Mouse (Mus musculus) forebrain, embryonic 14.5 days (tissue): Measurements from ENCODE around the gene Fam234a. TPM values are rescaled to one million over a fixed set of nuclear protein-coding genes. Genes with fewer than 3 reads are reported as not detected.

ENCODE experiments used
- ATAC-seq: fragments of 200-750 bp; cut with Nextera tagmentation; 2 replicates; pipeline ENCODE4 v1.8.0; 2017; ENCODE audit warnings: mild to moderate bottlenecking, moderate library complexity
- DNase-seq: peaks from one replicate; pipeline ENCODE4 v3.0.0-alpha.2; 2015; ENCODE audit warnings: low spot score
- H3K27ac ChIP-seq: fragments of 300-500 bp; sonication (generic); 2 replicates; pipeline ENCODE4 v1.5.1; 2014; ENCODE audit warnings: low read depth, mild to moderate bottlenecking, control low read depth, low read length, moderate library complexity
- H3K27me3 ChIP-seq: fragments of 300-500 bp; sonication (generic); replicated peaks from 2 replicates; pipeline ENCODE4 v1.6.1; 2014; ENCODE audit warnings: low read length, control low read depth, mixed read lengths; ENCODE audit not compliant: control insufficient read depth, insufficient read depth
- H3K36me3 ChIP-seq: fragments of 300-500 bp; sonication (generic); 2 replicates; pipeline ENCODE4 v1.6.1; 2014; ENCODE audit warnings: low read length, control low read depth; ENCODE audit not compliant: control insufficient read depth, insufficient read depth
- H3K4me1 ChIP-seq: fragments of 300-500 bp; sonication (generic); 2 replicates; pipeline ENCODE4 v1.6.1; 2014; ENCODE audit warnings: antibody characterized with exemption, low read length, control low read depth; ENCODE audit not compliant: control insufficient read depth, insufficient read depth
- H3K4me2 ChIP-seq: fragments of 300-500 bp; sonication (generic); 2 replicates; pipeline ENCODE4 v1.6.1; 2014; ENCODE audit warnings: mild to moderate bottlenecking, control low read depth, low read length
- H3K4me3 ChIP-seq: fragments of 300-500 bp; sonication (generic); 2 replicates; pipeline ENCODE4 v1.5.1; 2014; ENCODE audit warnings: low read depth, low read length, control low read depth
- H3K9ac ChIP-seq: fragments of 300-500 bp; sonication (generic); 2 replicates; pipeline ENCODE4 v1.6.1; 2014; ENCODE audit warnings: mild to moderate bottlenecking, low read length, control low read depth, moderate library complexity
- H3K9me3 ChIP-seq: fragments of 300-500 bp; sonication (generic); replicated peaks from 2 replicates; pipeline ENCODE4 v1.6.1; 2016; ENCODE audit warnings: low read length, control low read depth, mixed read lengths; ENCODE audit not compliant: control insufficient read depth
- WGBS: fragments of 180-500 bp; shearing (Covaris S2); extraction: QIAGEN DNeasy Blood & Tissue Kit; methylation state at CpG from one replicate; pipeline ENCODE4 v1.1.7; 2014; 5-methylcytosine and 5-hydroxymethylcytosine counted together
- polyA plus RNA-seq: library from polyadenylated mRNA; unstranded; fragments of >200 nt; fragmentation: Nextera tagmentation; extraction: Ambion mirVana; gene quantifications from 2 replicates; pipeline ENCODE4 v1.2.1, GENCODE M21; 2014

Gene Fam234a
- polyA plus RNA-seq, 1 experiment from 2014 or later = 15.8 TPM

DNA sequence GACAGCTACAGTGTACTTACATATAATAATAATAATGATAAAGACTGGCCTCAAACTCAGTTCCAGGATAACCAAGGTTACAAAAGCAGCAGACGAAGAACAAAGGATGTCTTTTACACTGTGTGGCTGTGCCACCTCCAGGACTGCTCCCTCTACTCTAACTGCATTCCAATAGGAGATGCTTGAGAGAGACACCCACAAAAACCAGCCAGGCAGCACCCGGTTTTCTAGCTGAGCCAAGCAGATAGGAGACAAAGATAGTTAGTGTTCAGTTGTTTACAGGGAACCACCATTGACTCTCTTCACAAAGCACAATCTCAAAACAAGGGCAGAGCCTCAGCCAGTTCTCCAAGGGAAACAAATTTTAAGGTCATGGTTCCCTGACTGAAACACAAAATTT is 4.5 kb downstream of the Fam234a start:
- 85% methylated on average over 2 of the region's 2 CpGs for WGBS
- Histone ChIP-seq H3K4me1 (peaks cover 6% of the 10 kb centered on the region), H3K9me3 (no peaks in the 10 kb centered on the region), H3K27ac (no peak overlapping the region), H3K36me3 (no peaks in the 10 kb centered on the region), H3K27me3 (no peaks in the 10 kb centered on the region), H3K9ac (no peak overlapping the region), H3K4me2 (no peak overlapping the region), H3K4me3 (no peak overlapping the region)
- DNase-seq (no peak), ATAC-seq (no peak)

DNA sequence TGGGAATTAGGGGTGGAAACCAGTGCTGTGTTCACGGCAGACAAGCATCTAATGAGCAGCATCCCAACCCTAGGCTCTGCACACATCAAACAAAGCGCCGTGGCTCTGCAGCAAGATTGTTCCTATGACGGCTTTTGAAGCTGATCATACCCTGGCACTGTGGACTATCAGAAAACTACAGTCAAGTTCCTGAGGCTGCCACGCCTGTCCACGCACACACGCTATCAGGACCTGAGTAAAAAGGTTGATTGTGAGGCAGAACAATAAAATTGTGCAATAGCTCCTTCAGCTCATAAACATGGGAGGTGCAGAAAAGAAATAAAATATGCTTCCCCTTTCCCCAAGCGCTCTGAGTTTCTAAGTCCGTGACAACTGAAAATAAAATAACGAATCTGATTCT is 6.4 kb downstream of the Fam234a start:
- 86% methylated on average over 10 of the region's 10 CpGs for WGBS
- ATAC-seq = no peak
- no peak for DNase-seq

DNA sequence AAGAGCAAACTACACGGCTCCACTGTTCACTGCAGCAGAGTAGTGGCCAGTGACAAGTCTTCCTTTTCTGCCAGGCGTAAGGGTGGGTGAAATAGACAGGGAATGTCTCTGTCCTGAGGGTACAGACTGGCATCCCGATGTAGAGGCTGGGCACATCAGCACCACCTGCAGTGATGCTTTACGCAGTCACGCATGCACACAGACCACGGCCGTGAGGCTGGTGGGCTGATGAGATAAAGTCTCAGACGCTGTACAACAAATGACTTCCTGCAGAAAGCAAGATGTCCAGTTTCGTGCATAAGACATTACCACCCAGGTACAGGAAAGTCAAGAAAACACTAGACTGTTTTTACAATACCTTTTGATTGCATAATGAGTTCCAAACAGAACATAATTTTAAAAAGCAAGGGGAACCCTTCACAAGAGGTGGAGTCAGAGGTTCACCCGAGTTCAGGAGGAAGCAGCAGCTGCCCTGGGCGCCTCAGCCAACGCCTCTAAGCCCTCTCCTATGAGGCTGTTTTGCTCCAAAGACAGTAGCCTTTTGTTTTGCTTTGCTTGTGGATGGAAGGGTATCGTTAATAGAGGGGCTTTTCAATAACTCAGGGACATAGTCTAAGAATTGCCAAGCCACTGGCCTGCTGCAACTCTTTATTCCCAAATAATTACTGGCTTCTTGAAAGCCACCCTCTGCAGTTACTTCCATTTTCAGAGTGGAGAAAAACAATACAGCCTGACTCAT is 8.8 kb downstream of the Fam234a start:
- Histone ChIP-seq H3K4me1 (no peaks in the 10 kb centered on the region), H3K27me3 (no peaks in the 10 kb centered on the region), H3K9ac (no peak overlapping the region; the same call in 1 of the 2 replicates), H3K9me3 (no peaks in the 10 kb centered on the region), H3K36me3 (no peaks in the 10 kb centered on the region), H3K4me3 (no peak overlapping the region), H3K4me2 (no peak overlapping the region), H3K27ac (no peak overlapping the region)
- no peak for ATAC-seq
- no peak for DNase-seq
- 49% methylated on average over 13 of the region's 13 CpGs for WGBS

More for the DNA sequence above, 6.4 kb downstream of the Fam234a start:
- H3K27me3 ChIP-seq = no peaks in the 10 kb centered on the region
- no peak overlapping the region for H3K4me3 ChIP-seq
- no peaks in the 10 kb centered on the region for H3K36me3 ChIP-seq
- no peak overlapping the region for H3K4me2 ChIP-seq
- H3K4me1 ChIP-seq = no peaks in the 10 kb centered on the region
- H3K9me3 ChIP-seq = no peaks in the 10 kb centered on the region
- no peak overlapping the region for H3K27ac ChIP-seq
- H3K9ac ChIP-seq = no peak overlapping the region

DNA sequence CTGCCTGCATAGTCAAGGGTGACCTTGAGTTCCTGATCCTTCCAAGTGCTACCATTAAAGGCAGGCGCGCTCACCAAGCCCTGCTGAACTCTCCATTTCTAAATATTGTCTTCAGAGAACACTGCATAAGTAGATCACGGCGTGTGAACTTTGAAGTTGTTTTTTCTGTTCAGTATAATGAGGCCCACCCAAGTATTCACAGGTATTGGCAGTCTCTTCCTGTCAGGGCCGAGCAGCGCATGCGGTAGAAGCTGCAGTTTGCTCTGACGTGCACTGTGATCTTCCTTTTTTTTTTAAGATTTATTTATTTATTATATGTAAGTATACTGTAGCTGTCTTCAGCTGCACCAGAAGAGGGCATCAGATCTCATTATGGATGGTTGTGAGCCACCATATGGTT is 9.7 kb downstream of the Fam234a start:
- WGBS = 89% methylated on average over 8 of the region's 8 CpGs
- no peaks in the 10 kb centered on the region for H3K36me3 ChIP-seq
- no peak overlapping the region for H3K4me3 ChIP-seq
- DNase-seq (no peak), ATAC-seq (no peak)
- H3K9ac ChIP-seq = no peak overlapping the region
- H3K27me3 ChIP-seq = no peaks in the 10 kb centered on the region
- no peak overlapping the region for H3K4me2 ChIP-seq
- no peaks in the 10 kb centered on the region for H3K4me1 ChIP-seq
- no peaks in the 10 kb centered on the region for H3K9me3 ChIP-seq
- H3K27ac ChIP-seq = no peak overlapping the region

DNA sequence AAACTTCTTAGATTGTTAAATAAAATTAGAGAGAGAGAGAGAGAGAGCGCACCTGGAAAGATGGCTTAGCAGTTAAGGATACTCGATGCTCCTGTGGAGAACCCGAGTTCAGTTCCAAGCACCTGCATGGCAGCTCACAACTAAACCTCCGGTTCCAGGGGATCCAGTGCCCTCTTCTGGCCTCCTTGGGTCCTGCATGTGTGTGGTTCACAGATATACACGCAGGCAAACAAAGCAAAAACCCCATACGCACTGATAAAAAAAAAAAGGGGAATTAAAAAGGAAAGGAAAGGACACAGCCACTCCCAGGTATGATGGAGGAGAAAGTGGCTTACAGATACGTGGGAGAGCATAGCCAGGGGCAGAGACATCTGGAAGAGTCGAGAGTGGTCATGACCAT is 11.2 kb downstream of the Fam234a start:
- no peak overlapping the region for H3K27ac ChIP-seq
- no peaks in the 10 kb centered on the region for H3K36me3 ChIP-seq
- no peak overlapping the region for H3K4me3 ChIP-seq
- H3K4me1 ChIP-seq = no peaks in the 10 kb centered on the region
- ATAC-seq (no peak), DNase-seq (no peak)
- WGBS = 69% methylated on average over 8 of the region's 8 CpGs
- no peak overlapping the region for H3K9ac ChIP-seq
- H3K4me2 ChIP-seq = no peak overlapping the region
- H3K9me3 ChIP-seq = no peaks in the 10 kb centered on the region
- no peaks in the 10 kb centered on the region for H3K27me3 ChIP-seq

DNA sequence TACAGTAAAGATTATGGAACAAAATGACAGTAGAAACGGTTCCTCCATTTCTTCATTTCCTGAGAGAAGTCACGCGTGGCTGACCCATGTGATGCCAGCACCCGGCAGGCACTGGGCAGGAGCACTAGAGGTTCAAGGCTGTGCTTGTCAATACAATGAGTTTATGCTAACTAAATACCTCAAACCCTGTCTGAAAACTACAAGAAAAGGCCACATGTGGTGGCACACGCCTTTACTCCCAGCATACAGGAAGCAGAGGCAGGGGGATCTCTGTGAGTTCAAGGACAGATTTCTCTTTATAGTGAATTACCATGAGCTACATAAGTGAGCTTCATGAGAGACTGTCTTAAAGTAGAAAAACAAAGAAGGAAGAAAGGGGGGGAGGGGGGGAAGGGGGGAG is 12.9 kb downstream of the Fam234a start:
- H3K9me3 ChIP-seq = no peaks in the 10 kb centered on the region
- no peak for ATAC-seq

DNA sequence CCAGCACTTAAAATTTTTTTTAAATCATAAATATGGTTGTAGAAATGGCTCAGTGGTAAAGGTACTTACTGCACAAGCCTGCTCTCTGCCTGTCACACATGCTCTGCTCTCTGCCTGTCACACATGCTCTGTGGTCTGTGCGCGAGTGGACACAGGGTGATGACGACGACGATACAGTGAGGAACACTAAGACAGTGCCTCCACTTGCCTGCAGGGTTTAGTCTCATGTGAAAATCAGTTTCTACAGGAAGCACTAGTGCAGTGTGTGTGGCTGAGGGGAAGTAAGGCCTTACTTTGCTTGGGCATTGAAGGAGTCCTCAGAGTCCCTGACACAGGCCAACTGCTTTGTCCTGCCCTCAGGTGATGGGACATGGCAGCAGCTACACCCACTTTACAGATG is 14.3 kb downstream of the Fam234a start:
- WGBS = 97% methylated on average over 5 of the region's 5 CpGs

More for the DNA sequence above, 12.9 kb downstream of the Fam234a start:
- Histone ChIP-seq H3K36me3 (no peaks in the 10 kb centered on the region), H3K4me1 (no peaks in the 10 kb centered on the region), H3K4me3 (no peak overlapping the region), H3K27ac (no peak overlapping the region), H3K4me2 (no peak overlapping the region), H3K9ac (no peak overlapping the region), H3K27me3 (no peaks in the 10 kb centered on the region)
- WGBS = 94% methylated on average over 5 of the region's 5 CpGs
- no peak for DNase-seq

DNA sequence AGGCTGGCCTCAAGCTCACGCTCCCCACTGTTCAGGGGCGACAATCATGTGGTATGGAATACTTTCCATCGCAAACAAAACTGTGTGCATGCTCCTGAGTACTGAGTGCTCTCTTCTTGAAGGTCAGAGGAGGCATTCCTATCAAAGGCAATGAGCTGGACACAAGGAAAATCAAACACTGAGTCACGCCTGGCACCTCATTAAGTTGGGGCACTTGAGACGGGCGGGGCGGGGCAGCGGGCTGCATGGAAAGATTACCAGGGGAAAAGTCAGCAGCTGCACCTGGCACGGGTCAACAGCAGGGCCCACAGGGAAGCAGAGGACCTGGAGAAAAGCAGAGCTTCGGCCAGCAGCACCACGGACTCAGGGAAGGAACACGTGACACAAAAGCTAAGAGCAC is 18.9 kb downstream of the Fam234a start:
- Histone ChIP-seq H3K9ac (no peak overlapping the region), H3K9me3 (no peaks in the 10 kb centered on the region), H3K36me3 (no peaks in the 10 kb centered on the region), H3K27me3 (no peaks in the 10 kb centered on the region), H3K4me2 (no peak overlapping the region), H3K27ac (no peak overlapping the region), H3K4me1 (no peaks in the 10 kb centered on the region), H3K4me3 (no peak overlapping the region)
- ATAC-seq (no peak), DNase-seq (no peak)
- 85% methylated on average over 12 of the region's 12 CpGs for WGBS

More for the DNA sequence above, 14.3 kb downstream of the Fam234a start:
- no peaks in the 10 kb centered on the region for H3K9me3 ChIP-seq
- no peak overlapping the region for H3K4me3 ChIP-seq
- H3K4me2 ChIP-seq = no peak overlapping the region
- no peaks in the 10 kb centered on the region for H3K4me1 ChIP-seq
- no peak for ATAC-seq
- H3K27ac ChIP-seq = no peak overlapping the region
- no peak overlapping the region for H3K9ac ChIP-seq
- H3K36me3 ChIP-seq = no peaks in the 10 kb centered on the region
- no peaks in the 10 kb centered on the region for H3K27me3 ChIP-seq
- DNase-seq = no peak

DNA sequence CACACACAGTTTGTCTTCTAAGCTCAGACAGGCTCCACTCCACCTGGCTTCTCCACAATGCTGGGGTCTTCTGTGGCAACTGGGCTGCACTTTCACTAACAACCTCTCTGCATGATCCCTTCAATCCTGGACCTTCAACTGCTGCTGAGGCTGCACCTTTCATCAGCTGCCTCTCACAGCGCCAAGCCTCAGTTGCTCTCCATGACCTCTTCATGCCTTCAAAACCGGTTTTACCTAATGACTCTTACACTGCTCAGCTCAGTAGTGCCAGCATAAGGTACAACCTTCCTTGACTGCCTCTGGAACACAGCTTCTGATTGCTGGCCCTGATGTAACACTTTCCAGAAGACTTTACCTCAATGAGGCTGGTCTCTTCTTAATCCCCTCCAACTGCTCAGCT is 22.5 kb downstream of the Fam234a start:
- no peak overlapping the region for H3K4me3 ChIP-seq
- no peak for DNase-seq
- H3K27ac ChIP-seq = no peak overlapping the region

More for the DNA sequence above, 22.5 kb downstream of the Fam234a start:
- WGBS = 73% methylated on average over 2 of the region's 2 CpGs
- H3K9me3 ChIP-seq = no peaks in the 10 kb centered on the region
- peaks cover 6% of the 10 kb centered on the region; the same call in 1 of the 2 replicates for H3K36me3 ChIP-seq
- H3K4me1 ChIP-seq = no peaks in the 10 kb centered on the region
- no peak overlapping the region for H3K4me2 ChIP-seq
- H3K9ac ChIP-seq = no peak overlapping the region
- no peaks in the 10 kb centered on the region for H3K27me3 ChIP-seq
- no peak for ATAC-seq
